Mouse (Mus musculus): ENCODE results near the gene Ppp3cb.
"Not testable (repeated sequence)": the region's sequence is repeated elsewhere in the genome, so short reads cannot be mapped to it uniquely, and the experiment has no call there.

The Ppp3cb gene

GRCm38 (mm10) chr14:20546415-20546814 lies at the start of gene Ppp3cb:
TSS of gene Ppp3cb (minus strand) at chr14:20546573.
- peak; percentile 81 for DNase-seq

- DNase-seq = peak; percentile 84
These were observed 49.4 kb upstream of the Ppp3cb start for GRCm38 (mm10) chr14:20595781-20596180.

DNA sequence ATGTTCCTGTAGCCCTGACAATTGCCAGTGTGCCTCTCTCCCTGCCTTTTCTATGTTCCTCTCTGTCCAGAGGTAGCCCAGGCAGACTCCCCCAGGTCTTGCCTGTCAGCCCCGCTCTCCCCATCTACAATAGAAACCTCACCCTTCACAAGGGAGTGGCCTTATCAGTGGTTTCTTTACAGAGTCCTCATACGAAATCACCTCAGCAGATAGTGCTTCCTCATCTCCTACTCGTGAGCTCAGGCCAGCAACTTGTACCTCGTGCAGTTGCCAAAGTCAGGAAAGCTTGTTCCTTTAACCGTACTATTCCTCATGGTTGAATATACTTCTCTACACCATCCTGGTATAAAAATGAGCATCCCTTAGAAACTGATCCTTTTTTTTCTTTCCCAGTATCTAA lies 41.1 kb upstream of the Ppp3cb start:
- DNase-seq = no peak

DNA sequence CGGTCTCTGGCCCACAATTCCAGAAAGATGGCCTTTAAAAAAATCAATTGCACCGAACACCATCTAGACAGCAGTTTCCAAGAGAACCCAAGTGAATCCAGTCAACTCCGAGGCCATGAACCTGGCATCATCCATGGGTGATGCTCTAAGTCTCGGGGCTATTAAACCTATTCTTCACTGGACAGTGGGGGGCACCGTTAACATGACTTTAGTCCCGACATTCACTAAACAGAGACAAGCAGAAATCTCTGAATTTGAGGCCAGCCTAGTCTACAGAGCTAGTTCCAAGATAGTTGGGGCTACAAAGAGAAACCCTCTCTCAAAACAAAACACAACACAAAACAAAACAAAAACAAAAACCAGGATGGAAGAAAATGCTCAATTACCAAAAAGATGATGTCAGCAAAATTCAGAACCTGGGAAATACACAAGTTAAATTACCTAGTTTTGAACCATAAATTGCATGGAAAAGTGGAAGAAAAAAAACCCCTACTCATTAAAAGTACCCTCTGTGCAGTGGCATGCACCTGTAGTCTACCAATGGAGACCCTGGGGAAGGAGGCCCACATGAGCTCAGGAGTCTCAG lies 32.5 kb upstream of the Ppp3cb start:
- no peak for DNase-seq

DNA sequence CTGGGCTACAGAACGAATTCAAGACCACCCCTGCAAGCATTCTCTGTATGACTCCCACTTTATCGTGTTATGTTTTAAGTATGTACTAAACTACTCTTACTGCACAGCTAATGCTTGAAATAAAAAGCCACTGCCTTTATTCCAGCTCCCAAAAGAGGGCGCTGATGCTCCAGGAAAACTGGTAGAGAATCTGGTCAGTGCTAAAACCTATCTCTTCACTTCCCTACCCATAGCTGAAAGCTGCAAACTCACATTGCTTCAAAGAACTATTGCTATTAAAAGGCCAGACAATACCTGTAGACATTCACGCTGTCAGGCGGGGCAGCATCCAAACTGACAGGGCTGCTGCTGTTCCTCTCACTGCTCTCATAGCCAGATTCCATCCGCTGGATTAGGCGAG lies 29.8 kb upstream of the Ppp3cb start:
- peak; percentile 64 for DNase-seq

- not testable (repeated sequence) for DNase-seq
These were observed 26.8 kb upstream of the Ppp3cb start for GRCm38 (mm10) chr14:20573196-20573595.

DNA sequence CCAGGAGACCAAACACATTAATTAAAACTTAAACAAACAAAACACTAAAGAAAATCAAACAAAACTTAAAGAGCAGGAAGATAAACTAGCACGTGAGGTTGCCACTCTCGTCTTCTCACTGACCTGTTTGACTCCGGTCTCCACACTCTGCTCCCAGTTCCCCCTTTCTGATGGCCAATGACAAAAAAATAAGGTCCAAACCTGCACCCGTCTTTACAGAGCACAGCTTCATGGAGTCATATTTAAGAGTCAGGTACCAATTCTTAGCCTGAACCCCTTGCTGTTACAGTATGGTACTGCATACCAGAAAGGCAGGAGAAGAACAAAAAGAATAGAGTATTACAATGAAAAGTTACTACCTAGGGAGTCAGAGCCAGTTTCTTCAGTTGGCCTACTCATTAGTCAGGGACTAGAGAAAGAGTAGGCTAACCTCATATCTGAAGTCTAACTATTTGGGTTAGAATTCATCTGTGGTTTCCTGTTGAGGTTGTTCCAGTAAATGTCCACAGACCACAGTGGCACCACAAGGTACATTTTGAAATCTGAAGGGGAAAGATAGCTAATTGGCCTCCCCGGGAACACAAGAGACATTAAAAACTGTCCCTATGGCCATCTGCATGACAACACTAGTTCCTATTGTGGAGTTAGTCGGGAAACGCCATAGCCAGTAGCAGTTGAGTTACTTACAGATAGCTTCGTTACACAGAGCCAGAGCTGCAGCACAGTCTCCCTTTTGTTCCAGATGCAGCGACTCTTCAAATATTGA lies 19.1 kb upstream of the Ppp3cb start:
- DNase-seq = no peak

DNA sequence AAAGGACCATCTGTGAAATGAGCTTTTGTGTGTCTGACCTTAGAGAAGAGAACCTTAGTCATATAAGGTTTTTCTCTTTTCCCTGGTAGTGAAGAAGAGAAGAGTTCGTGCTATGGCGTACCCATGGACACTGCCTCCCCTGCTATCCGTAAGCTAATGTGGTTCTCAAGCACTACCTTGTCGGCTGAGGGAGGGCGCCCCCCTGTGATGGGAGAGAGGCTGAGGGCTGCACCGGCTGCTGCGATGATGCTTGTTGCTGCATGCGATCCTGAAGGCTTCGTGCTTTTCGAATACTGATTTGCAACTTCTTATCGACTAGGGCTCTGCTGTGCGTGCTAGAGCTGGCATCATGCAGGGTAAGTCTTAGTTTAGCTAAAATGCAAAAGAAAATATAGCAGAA lies 18.3 kb upstream of the Ppp3cb start:
- no peak for DNase-seq

DNA sequence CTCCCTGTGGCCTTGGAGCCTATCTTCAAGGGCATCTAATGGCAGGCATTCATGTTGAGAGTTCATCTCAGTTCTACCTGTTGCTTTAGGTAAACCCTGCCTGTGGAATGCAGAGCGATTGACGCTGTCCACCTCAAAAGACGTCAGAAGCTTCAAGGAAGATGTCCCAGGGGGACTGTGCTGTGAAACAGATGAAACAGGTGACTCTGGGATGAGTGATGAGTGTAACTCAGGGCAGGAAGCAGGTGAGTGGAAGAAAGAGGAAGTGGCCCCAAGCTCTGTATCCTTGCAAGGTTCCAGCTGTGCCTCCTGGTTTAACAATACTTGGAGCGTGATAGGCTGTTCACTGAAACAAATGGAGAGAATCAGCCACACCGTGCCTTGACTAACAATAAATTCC lies 15.5 kb upstream of the Ppp3cb start:
- DNase-seq = no peak

DNA sequence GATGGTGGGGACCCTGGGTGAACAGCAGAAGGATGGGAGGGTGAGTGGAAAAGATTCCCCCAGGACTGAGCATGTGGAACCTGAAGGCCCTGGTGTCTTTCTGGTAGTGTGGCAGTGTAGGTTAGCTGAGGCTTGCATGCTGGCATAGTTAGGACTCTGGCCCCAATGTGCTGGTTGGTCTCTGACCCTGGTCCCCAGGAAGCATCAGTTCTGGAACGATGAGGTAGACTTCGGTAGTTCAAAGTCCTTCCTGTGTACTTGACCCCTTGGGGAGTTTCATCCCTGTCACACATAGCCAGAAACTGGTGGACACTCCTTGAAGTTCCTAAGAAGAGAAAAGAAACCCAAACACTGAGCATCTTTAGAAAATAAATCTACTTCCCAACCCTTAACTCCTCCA lies 3.8 kb upstream of the Ppp3cb start:
- no peak for DNase-seq

GRCm38 (mm10) chr14:20545529-20546331 lies 643 bp downstream of the Ppp3cb start:
- DNase-seq = peak; percentile 84

DNA sequence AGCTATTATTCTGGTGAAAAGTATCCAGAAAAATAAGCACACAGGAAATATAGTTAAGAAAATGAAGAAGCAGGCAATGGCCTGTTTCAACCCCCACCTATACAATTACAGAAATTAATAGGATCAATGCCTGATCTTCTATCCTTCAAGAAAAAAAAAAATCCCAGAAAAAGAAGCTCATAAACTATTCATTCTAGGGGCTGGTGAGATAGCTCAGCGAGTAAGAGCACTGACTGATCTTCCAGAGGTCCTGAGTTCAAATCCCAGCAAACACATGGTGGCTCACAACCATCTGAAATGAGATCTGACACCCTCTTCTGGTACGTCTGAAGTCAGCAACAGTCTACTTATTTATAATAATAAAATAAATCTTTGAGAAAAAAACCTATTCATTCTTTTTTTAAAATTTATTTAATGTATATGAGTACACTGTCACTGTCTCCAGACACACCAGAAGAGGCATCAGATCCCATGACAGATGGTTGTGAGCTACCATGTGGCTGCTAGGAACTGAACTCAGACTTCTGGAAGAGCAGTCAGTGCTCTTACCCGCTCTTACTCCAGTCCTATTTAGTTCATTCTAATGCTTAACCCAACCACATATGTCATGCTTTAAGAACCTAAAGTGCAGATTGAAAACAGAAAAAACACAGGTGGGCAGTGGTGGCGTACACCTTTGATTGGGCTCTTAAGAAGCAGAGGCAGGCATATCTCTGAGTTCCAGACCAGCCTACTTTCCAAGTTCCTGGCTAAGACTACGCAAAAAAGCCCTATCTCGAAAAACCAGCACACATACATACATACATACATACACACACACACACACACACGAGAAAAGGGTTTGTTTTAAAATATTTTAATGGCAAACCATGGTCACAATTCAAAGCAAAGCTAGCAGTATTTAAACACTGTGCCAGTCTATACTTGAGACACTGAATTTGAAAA lies 1.6 kb downstream of the Ppp3cb start:
- no peak for DNase-seq

DNA sequence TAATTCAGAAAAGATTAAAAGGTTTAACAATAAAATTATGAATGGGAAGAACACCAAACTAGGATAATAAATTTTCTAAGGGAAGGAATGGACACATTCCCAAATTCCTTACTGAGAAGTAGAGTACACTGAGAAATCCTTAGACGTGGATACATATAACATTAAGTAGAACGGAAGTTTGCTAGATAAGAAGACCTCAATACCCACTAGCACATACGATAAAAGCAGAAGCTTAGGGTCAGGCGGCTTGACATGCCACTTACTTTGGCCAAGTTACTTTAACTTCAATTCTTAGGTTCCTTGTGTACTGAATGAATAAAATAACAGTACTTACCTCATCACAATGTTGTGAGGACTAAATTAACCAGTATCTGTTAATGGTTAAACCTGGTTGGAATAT lies 16.7 kb downstream of the Ppp3cb start:
- DNase-seq = no peak

GRCm38 (mm10) chr14:20520179-20520578 lies 26.2 kb downstream of the Ppp3cb start:
- no peak for DNase-seq

DNA sequence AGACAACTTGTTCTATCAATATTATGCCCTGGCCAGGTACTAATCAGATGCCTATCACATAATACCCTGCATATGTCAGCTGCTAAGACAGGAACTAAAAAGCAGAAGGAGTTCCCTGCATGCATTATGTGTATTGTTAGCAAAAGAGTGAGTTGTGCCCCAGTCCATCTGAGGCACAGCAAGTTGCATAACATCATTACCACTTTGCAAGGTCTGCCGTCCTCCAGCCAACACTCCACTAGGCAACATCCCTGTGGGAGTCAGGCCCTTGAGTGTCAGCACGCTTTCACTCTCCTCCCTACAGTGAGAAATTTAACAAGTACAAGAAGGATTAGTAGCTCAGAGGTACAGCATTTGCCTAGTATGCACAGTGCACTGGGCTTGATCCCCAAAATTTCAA lies 37.9 kb downstream of the Ppp3cb start:
- DNase-seq = no peak

- no peak for DNase-seq
These were observed 43.4 kb downstream of the Ppp3cb start for GRCm38 (mm10) chr14:20502966-20503365.

DNA sequence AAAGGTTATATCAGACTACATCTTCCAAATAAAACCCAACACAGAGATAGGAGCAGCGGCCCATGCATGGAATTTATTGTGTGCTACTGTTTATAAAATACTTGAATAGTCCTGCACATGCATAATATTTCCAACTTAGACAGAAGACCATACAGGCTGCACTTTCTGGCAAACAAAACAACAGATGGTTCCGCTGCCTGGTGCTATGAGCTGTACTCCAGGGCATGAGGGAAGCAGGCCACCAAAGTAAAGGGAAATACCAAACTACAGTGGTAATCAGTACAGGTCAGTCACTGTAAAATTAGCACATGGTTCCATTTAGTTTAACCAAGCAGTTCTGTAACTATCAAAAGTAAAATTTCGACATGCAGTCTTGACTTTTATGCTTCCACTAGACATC lies 46.4 kb downstream of the Ppp3cb start:
- no peak for DNase-seq

- DNase-seq = no peak
These were observed 49.8 kb downstream of the Ppp3cb start, which contains the start of gene Mss51 for GRCm38 (mm10) chr14:20496603-20497002. TSS of gene Mss51 (minus strand) at chr14:20496901.

DNA sequence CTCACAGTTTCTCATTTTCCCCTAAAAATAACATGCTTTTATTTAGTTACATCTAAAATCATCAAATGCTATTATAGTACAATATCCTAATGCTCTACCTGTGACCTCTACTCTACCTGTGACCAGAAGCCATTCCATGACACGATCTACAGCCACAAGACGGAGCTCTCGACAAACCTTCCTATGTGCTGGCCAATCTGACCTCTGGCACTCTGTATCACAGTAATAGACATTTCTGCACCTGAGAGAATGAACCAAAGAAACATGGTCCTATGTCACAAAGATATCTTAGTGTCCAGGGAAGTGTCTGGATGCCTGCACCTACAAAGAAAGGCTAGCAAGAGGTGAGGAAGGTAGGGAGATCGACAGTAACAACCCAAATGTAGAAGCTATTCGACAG lies 60.3 kb downstream of the Ppp3cb start:
- no peak for DNase-seq

DNA sequence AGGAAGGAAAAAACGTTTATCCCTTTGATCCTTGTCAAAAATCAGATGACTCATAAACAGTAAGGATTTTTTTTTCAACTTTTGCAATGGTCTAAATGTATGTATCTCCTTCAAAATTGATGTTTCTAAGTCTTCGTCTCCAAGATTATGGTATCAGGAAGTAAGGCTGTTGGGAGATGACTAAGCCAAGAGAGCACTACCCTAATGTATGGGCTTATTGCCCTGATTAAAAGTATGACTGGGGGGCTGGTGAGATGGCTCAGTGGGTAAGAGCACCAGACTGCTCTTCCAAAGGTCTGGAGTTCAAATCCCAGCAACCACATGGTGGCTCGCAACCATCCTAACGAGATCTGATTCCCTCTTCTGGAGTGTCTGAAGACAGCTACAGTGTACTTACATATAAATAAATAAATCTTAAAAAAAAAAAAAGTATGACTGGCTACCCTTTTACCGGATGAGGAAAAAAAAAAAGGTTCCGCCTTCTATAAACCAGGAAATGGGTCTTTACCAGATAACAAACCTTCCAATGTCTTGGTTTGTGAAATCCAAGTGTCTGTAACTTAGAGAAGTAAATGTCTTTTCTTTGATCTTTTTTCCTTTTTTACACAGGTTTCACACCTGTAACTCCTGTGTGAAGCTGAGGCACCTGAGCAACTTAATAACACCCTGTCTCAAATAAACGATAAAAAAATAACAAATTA lies 64.2 kb downstream of the Ppp3cb start:
- DNase-seq = no peak

DNA sequence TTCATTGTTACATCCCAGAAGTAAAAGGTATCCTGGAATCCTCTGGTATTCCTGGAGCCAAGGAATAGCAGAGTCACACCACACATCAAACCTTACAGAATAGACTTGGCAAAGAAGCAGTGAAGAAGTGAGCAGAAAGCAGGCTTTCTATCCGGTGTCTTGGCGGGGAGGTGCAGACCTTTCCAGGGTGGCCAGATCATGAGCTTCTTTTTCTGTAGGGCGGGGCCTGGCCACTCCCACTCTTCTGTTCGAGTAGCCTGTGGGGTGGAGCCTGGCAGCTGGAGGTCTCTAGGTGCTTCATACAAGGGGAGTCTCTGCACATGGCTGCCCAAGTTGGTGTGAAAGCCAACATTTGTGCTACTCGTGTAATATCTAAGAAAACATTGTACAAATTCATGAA lies 65.2 kb downstream of the Ppp3cb start:
- no peak for DNase-seq

DNA sequence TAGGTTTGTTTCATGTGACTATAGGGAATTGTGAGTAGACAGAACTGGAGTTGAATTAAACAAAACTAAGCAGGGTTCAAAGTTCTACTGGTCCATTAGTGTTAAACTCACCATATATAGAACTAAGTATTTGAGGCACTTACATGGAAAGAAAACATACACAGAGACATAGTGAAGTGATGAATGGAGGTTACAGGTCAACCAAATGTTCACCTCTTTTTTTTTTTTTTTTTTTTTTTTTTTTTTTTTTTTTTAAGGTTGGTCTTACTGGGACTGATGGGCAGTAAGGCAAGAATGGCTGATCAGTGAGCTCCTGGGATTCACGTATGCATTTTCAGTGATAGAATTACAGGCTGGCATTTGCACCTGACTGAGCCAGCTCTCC lies 66.2 kb downstream of the Ppp3cb start:
- no peak for DNase-seq

Measured in layer of hippocampus, adult 9-11 months (tissue).